Mouse (Mus musculus): ENCODE results near the gene Bud13. TPM values are rescaled to one million over a fixed set of nuclear protein-coding genes. Genes with fewer than 3 reads are reported as not detected.
"Not testable (repeated sequence)": the region's sequence is repeated elsewhere in the genome, so short reads cannot be mapped to it uniquely, and the experiment has no call there.

Bud13 gene
- polyA plus RNA-seq, 2 experiments, result 19.2 to 23.1 TPM

DNA sequence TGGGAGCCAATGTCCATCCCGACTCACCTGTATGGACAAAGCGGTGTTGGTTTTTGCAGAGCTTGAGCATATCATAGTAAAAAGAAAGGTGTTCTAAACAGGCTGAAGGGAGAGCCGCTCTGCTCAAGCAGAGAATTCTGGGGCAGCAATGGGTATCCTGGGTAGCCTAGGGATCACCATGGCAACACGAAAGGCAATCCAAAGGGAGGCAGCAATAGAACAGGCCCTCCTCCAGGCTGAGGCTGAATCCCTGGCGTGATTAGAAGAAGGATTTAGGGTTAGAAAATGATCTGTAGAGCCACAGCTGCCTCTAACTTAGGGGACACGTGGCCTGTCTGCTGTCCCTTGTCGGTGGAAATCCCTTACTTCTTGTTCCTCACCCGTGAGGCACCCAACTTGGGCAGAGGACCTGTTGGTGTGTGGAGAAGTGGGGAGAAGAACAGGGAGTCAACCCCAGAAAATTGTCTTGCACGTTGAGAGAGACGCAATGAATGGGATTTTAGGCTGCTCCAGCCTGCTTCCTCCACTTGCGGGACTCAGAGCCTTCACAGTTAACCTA is 33.1 kb downstream of the Bud13 start:
- 48% methylated on average over 11 of the region's 11 CpGs for WGBS
- H3K9me3 ChIP-seq (ENCODE audit: control insufficient read depth, low read length), result no peaks in the 10 kb centered on the region
- DNase-seq (ENCODE audit: low spot score) (no peak), ATAC-seq (ENCODE audit: low FRiP score, low read depth) (no peak)
- no peaks in the 10 kb centered on the region for H3K27me3 ChIP-seq (ENCODE audit: control insufficient read depth, insufficient read depth, low read length)
- H3K4me1 ChIP-seq (ENCODE audit: control insufficient read depth, insufficient read depth, low read length), result 0 out of 2 replicates have a peak, but pooled peaks cover 3% of the 10 kb centered on the region
- no peak for TF ChIP-seq POLR2A (IDR thresholded peaks at IDR 0.05; ENCODE audit: borderline replicate concordance, extremely low read depth, insufficient read depth, insufficient read length)
- no peaks in the 10 kb centered on the region for H3K36me3 ChIP-seq (ENCODE audit: control insufficient read depth, insufficient read depth, low read length)
- H3K4me2 ChIP-seq (replicated peaks; ENCODE audit: low read depth, low read length, severe bottlenecking), result no peak overlapping the region
- H3K4me3 ChIP-seq (replicated peaks; ENCODE audit: low read length), result no peak overlapping the region
- H3K27ac ChIP-seq (replicated peaks; ENCODE audit: low read depth, low read length), result no peak overlapping the region
- no peak overlapping the region for H3K9ac ChIP-seq (ENCODE audit: low read depth, low read length, severe bottlenecking)

DNA sequence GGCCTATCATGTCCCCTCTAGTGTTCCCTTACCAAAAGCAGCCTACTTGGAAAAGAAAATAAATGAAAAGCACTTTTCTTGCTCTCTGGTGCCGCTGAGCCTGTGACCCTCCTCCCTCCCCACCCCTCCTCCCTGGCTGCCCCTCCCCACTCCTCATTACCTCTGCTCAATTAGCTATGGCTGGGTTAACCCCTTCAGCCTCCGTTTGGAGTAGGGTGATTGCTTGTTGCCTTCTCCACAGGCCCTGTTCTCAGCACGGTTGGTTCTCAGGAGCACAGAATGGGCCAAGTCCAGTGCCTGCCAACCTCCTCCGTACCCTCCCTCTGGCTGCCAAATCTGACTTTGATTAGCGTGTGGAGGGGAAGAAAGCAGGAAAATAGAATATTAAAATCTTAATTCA is 33.6 kb downstream of the Bud13 start:
- Histone ChIP-seq H3K9me3 (ENCODE audit: control insufficient read depth, low read length) (no peaks in the 10 kb centered on the region), H3K27ac (replicated peaks; ENCODE audit: low read depth, low read length) (no peak overlapping the region), H3K9ac (ENCODE audit: low read depth, low read length, severe bottlenecking) (no peak overlapping the region), H3K27me3 (ENCODE audit: control insufficient read depth, insufficient read depth, low read length) (no peaks in the 10 kb centered on the region), H3K36me3 (ENCODE audit: control insufficient read depth, insufficient read depth, low read length) (no peaks in the 10 kb centered on the region), H3K4me2 (replicated peaks; ENCODE audit: low read depth, low read length, severe bottlenecking) (no peak overlapping the region), H3K4me1 (ENCODE audit: control insufficient read depth, insufficient read depth, low read length) (0 out of 2 replicates have a peak, but pooled peaks cover 3% of the 10 kb centered on the region), H3K4me3 (replicated peaks; ENCODE audit: low read length) (no peak overlapping the region)
- no peak for TF ChIP-seq POLR2A (IDR thresholded peaks at IDR 0.05; ENCODE audit: borderline replicate concordance, extremely low read depth, insufficient read depth, insufficient read length)
- DNase-seq (ENCODE audit: low spot score) (no peak), ATAC-seq (ENCODE audit: low FRiP score, low read depth) (no peak)
- WGBS, result 15% methylated on average over 5 of the region's 5 CpGs

DNA sequence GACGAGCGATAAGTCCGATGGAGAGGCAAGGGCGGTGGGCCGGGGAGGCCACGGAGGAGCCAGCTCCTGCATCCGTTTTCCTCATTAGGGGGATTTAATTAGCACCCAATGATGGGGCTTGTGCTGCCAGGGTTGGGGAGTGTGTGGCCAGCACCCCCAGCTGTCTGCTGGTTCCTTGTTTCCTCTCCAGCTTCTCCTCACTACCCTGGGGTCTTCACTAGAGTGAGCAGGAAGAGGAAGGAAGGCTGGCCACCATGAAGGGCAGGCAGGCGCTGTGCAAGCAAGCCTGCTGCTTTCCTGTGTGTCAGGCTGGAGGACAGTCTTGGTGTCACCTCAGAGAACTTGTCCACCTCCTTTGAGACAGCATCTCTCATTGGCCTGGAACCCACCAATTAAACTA is 34.1 kb downstream of the Bud13 start:
- Histone ChIP-seq H3K27ac (replicated peaks; ENCODE audit: low read depth, low read length) (no peak overlapping the region), H3K4me2 (replicated peaks; ENCODE audit: low read depth, low read length, severe bottlenecking) (no peak overlapping the region), H3K27me3 (ENCODE audit: control insufficient read depth, insufficient read depth, low read length) (no peaks in the 10 kb centered on the region), H3K9me3 (ENCODE audit: control insufficient read depth, low read length) (no peaks in the 10 kb centered on the region), H3K36me3 (ENCODE audit: control insufficient read depth, insufficient read depth, low read length) (no peaks in the 10 kb centered on the region), H3K4me1 (ENCODE audit: control insufficient read depth, insufficient read depth, low read length) (0 out of 2 replicates have a peak, but pooled peaks cover 3% of the 10 kb centered on the region), H3K4me3 (replicated peaks; ENCODE audit: low read length) (no peak overlapping the region), H3K9ac (ENCODE audit: low read depth, low read length, severe bottlenecking) (no peak overlapping the region)
- WGBS, result 42% methylated on average over 8 of the region's 8 CpGs
- no peak for ATAC-seq (ENCODE audit: low FRiP score, low read depth)
- no peak for TF ChIP-seq POLR2A (IDR thresholded peaks at IDR 0.05; ENCODE audit: borderline replicate concordance, extremely low read depth, insufficient read depth, insufficient read length)
- DNase-seq (ENCODE audit: low spot score), result no peak

DNA sequence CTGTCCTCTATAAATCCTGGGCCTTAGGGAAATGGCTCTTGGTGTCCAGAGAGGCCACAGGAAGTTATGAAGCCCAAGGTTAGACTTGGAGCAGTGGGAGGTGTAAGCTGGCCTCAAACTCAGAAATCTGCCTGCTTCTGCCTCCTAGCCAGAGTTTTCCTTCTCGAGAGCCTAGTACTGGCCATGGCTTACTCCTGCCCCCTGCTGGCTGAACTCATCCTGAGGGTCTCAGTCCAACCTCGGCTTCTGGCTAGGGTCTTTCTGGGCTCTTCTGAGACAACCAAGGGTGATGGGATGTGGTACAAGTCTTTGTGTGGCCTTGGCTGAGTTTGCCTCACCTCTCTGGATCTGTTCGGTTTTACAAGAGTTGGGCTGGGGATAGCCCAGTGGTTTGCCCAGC is 35.1 kb downstream of the Bud13 start:
- H3K27ac ChIP-seq (replicated peaks; ENCODE audit: low read depth, low read length), result no peak overlapping the region
- H3K9me3 ChIP-seq (ENCODE audit: control insufficient read depth, low read length), result no peaks in the 10 kb centered on the region
- WGBS, result 88% methylated on average over 3 of the region's 3 CpGs
- H3K27me3 ChIP-seq (ENCODE audit: control insufficient read depth, insufficient read depth, low read length), result no peaks in the 10 kb centered on the region
- DNase-seq (ENCODE audit: low spot score) (no peak), ATAC-seq (ENCODE audit: low FRiP score, low read depth) (no peak)
- 0 out of 2 replicates have a peak, but pooled peaks cover 3% of the 10 kb centered on the region for H3K4me1 ChIP-seq (ENCODE audit: control insufficient read depth, insufficient read depth, low read length)
- H3K9ac ChIP-seq (ENCODE audit: low read depth, low read length, severe bottlenecking), result no peak overlapping the region
- H3K4me3 ChIP-seq (replicated peaks; ENCODE audit: low read length), result no peak overlapping the region
- H3K4me2 ChIP-seq (replicated peaks; ENCODE audit: low read depth, low read length, severe bottlenecking), result no peak overlapping the region
- TF ChIP-seq POLR2A (IDR thresholded peaks at IDR 0.05; ENCODE audit: borderline replicate concordance, extremely low read depth, insufficient read depth, insufficient read length), result no peak
- H3K36me3 ChIP-seq (ENCODE audit: control insufficient read depth, insufficient read depth, low read length), result no peaks in the 10 kb centered on the region

DNA sequence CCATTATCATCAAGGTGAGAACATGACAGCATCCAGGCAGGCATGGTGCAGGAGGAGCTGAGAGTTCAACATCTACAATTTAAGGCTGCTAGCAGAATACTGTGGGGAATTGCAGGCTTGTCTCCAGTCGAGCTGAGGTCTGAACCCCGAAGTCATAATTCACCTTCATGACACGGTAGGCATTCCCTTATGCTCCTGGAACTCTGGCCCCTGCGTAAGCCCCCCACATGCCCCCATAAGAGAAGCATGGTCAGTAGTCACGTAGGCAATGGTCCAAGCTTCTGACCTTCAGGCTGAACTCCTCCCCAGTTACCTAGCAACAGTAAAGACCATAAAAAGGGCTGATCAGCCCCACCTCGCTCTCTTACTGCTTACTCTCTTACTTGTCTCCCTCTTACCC is 37.1 kb downstream of the Bud13 start, which contains the start of gene 4931429L15Rik:
TSS of gene 4931429L15Rik (minus strand) at position 101 of the 400 bp plus-strand sequence.
- WGBS, result 85% methylated on average over 6 of the region's 6 CpGs
- H3K4me1 ChIP-seq (ENCODE audit: control insufficient read depth, insufficient read depth, low read length); H3K9me3 ChIP-seq (ENCODE audit: control insufficient read depth, low read length); H3K9ac ChIP-seq (ENCODE audit: low read depth, low read length, severe bottlenecking); DNase-seq (ENCODE audit: low spot score); H3K27me3 ChIP-seq (ENCODE audit: control insufficient read depth, insufficient read depth, low read length); ATAC-seq (ENCODE audit: low FRiP score, low read depth); H3K36me3 ChIP-seq (ENCODE audit: control insufficient read depth, insufficient read depth, low read length); H3K4me2 ChIP-seq (replicated peaks; ENCODE audit: low read depth, low read length, severe bottlenecking); H3K4me3 ChIP-seq (replicated peaks; ENCODE audit: low read length); H3K27ac ChIP-seq (replicated peaks; ENCODE audit: low read depth, low read length): not testable (repeated sequence)

DNA sequence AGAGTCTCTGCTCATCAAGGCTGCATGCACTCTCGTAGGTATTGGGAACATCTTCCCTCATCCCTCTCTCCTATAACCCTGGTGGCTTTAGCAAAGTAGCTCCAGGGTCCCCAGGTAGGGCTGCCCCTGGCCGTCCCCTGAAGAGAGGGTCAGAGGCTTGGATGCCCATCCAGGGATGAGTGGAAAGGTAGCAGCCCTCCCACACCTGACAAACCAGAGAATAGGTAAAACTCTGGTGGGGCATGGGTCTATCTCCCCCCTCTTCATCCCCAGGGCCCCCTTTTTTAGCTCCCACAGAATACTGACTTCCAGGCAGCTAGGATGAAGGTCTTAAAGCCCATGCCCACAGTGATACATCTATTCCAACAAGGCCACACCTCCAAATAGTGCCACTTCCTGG is 37.7 kb downstream of the Bud13 start:
- no peak overlapping the region for H3K9ac ChIP-seq (ENCODE audit: low read depth, low read length, severe bottlenecking)
- DNase-seq (ENCODE audit: low spot score), result no peak
- no peak overlapping the region for H3K27ac ChIP-seq (replicated peaks; ENCODE audit: low read depth, low read length)
- H3K27me3 ChIP-seq (ENCODE audit: control insufficient read depth, insufficient read depth, low read length), result no peaks in the 10 kb centered on the region
- H3K4me3 ChIP-seq (replicated peaks; ENCODE audit: low read length), result no peak overlapping the region
- TF ChIP-seq POLR2A (IDR thresholded peaks at IDR 0.05; ENCODE audit: borderline replicate concordance, extremely low read depth, insufficient read depth, insufficient read length), result no peak
- WGBS, result 91% methylated on average over 2 of the region's 2 CpGs
- no peaks in the 10 kb centered on the region for H3K9me3 ChIP-seq (ENCODE audit: control insufficient read depth, low read length)
- no peak overlapping the region for H3K4me2 ChIP-seq (replicated peaks; ENCODE audit: low read depth, low read length, severe bottlenecking)
- 0 out of 2 replicates have a peak, but pooled peaks cover 3% of the 10 kb centered on the region for H3K4me1 ChIP-seq (ENCODE audit: control insufficient read depth, insufficient read depth, low read length)
- no peaks in the 10 kb centered on the region for H3K36me3 ChIP-seq (ENCODE audit: control insufficient read depth, insufficient read depth, low read length)
- no peak for ATAC-seq (ENCODE audit: low FRiP score, low read depth)

Data from limb, embryonic 14.5 days (tissue).